Mouse (Mus musculus): ENCODE measurements at regions not wholly inside any gene's neighbourhood (a gene's known extent, or its start where the extent isn't known, plus 50 kb on each side); places are given as distances from the start of the nearest gene placed in this dataset.
"Not testable (repeated sequence)": the region's sequence is repeated elsewhere in the genome, so short reads cannot be mapped to it uniquely, and the experiment has no call there.

- TF ChIP-seq POLR2A (IDR thresholded peaks at IDR 0.05; ENCODE audit: low read depth, low read length); CTCF (IDR thresholded peaks at IDR 0.05; ENCODE audit: extremely low read depth, insufficient read depth, insufficient read length, insufficient replicate concordance): not testable (repeated sequence)
Observed at GRCm38 (mm10) chr14:52724988-52725387, 229.4 kb upstream of the Olfr1507 start.

Data from spleen, adult 2 months (tissue).